Mouse (Mus musculus) frontal cortex, postnatal 36 days (tissue): ENCODE measurements at regions not wholly inside any gene's neighbourhood (a gene's known extent, or its start where the extent isn't known, plus 50 kb on each side); places are given as distances from the start of the nearest gene placed in this dataset.
A peak's percentile ranks its signal among the peaks of the same experiment; 100 is the strongest.

Experiments used
- DNase-seq, 2 experiments: peaks; one replicate each; pipeline ENCODE4 v3.0.0; 2022; ENCODE audit warnings: low spot score in 2 of 2

- peak in 1 of 2 experiments; percentile 27 for DNase-seq
Measured at GRCm38 (mm10) chr3:104586342-104587175, 51.9 kb upstream of the Slc16a1 start.

DNA sequence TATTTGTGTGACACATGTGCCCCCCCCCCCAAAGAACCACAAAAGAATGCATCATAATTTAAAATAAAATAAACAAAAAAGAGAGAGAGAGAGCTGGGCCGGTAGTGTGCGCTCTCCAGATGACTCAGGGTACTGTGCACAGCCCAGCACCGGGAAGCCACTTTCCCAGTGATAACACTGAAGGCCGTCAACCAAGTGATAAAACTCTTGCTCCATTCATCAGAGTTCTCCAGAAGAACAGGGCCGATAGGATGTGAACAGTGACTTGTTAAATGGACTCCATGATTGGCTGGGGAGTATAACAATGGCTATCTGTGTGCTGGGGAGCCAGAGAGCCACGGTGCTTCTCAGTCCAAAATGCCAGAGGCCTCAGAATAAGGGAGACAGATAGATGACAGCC, 53.2 kb upstream of the Slc16a1 start:
- no peak for DNase-seq

GRCm38 (mm10) chr3:104583236-104583635, 55.2 kb upstream of the Slc16a1 start:
- DNase-seq, result peak in 1 of 2 experiments; percentile 9

- DNase-seq, result no peak
Measured at GRCm38 (mm10) chr3:104582521-104582920, 55.9 kb upstream of the Slc16a1 start.

- no peak for DNase-seq
Measured at GRCm38 (mm10) chr3:104579186-104579585, 59.3 kb upstream of the Slc16a1 start.

- no peak for DNase-seq
Measured at GRCm38 (mm10) chr3:104578374-104578773, 60.1 kb upstream of the Slc16a1 start.

GRCm38 (mm10) chr3:104577228-104577927, 61.1 kb upstream of the Slc16a1 start:
- no peak for DNase-seq

GRCm38 (mm10) chr3:104573277-104573940, 61.7 kb upstream of the Lrig2 start:
- DNase-seq, result no peak

DNA sequence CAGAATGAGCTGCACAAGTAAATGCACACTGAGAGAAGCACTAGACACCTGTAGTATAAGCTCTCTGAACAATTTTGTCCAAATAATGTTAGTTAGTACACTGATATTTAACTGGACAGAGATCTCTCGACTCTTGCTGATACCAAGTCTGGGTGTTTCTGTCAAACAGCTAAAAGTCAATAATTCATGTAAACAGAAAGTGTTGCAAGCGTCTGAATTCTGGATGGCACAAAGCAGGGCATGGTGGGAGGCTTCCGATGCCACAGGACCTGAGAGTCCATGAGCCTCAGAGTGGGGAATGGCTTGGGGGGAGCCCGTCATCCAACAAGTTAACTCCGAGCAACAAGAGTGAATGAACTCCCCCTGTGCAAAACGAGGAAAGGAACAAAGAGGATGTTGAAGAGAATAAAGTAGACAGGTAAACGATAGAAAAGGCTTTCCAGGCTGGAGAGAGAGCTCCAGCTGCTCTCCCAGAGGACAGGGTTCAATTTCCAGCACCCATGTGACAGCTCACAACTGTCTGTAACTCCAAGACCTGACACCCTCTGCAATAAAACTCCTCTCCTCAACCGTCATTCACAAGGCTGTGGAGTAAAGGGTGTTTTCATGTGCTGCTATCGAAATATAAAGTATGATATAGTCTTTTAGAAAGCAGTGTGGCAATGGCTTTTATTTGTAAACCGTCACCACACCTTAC, 60.4 kb upstream of the Lrig2 start:
- no peak for DNase-seq

GRCm38 (mm10) chr3:104565423-104566230, 53.9 kb upstream of the Lrig2 start:
- DNase-seq, result no peak

DNA sequence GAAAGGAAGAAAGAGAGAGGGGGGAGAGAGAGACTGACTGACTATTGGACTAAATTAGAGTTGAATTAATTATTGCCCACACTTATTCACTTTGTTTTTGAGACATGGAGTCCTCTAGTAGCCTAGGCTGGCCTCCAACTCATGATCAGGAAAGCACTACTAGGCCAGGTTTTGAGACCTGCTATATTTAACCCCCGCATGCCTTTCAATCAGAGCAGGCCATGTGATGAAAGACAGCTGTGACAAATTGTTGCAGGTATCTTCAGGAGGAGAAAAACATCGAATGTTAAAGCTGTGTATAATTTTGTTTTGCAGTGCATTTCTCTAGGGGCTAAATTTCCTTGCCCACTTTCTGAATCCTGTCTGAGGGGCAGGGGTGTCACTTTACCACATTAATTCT, 53.1 kb upstream of the Lrig2 start:
- no peak for DNase-seq

GRCm38 (mm10) chr3:104561567-104561966, 49.8 kb upstream of the Lrig2 start:
- no peak for DNase-seq
